Mouse (Mus musculus) frontal cortex, postnatal 10 days (tissue): Measurements from ENCODE around the gene Olfr820.
"Not testable (repeated sequence)": the region's sequence is repeated elsewhere in the genome, so short reads cannot be mapped to it uniquely, and the experiment has no call there.

Source experiments
- DNase-seq, 2 experiments: peaks; one replicate each; pipeline ENCODE4 v3.0.0; 2022; ENCODE audit warnings: low spot score in 2 of 2, mixed read lengths in 1 of 2

The Olfr820 gene

DNA sequence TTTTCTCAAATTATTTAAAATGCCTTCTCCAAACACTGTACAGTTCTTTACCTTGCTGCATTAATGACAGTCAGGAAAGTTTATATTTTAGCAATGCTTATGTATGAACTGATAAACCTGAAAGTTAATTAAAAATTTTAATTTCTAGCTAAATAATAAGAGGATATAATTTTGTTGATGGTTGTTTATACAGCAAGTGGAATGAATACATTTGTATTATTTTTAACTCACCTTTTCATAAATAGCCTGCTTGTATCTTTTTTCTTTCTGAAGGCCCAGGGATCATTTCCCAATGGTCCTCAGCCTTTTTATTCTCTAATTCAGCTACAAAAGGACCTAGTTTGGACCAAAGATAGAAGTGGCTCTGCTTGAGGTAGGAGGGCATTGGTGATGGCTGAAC lies at the start of gene Olfr820:
Gene Olfr820 (plus strand): TSS at position 301 of the 400 bp plus-strand sequence.
- DNase-seq = no peak

DNA sequence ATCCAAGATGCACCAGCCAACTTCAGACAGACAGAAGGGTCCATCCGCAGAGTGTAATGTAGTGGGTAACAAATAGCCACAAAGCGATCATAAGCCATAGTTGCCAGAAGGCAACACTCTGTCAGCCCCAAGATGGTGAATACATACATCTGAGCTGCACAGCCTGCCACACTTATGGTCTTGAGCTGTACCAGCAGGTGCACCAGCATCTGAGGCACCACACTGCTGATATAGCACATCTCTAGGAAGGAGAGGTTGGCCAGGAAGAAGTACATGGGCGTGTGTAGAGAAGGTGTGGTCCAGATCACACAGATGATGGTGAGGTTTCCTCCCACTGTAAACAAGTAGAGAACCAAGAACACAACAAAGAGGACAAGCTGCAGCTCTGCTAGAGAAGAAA lies 46.2 kb upstream of the Olfr820 start:
- DNase-seq = not testable (repeated sequence)

DNA sequence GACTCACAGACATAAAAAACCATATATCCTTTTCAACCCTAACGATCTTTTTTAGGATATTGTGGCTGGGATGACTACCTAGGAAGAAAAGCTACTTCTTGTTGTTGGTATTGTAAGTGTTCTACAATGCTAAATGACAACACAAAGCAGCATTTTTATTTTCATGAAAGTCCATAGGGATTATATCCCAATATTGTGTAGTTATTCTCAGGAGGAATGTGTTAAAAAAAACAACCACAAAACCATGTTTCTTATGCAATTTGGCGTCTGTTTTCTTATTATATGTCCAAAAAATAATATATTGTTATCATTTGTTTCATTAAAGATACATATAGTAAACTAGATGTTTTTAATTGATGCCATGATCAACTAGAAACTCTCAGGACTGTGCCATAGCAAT lies 45.3 kb upstream of the Olfr820 start, which contains the start of gene Olfr819:
Gene Olfr819 (minus strand): TSS at position 101 of the 400 bp plus-strand sequence.
- DNase-seq = not testable (repeated sequence)

DNA sequence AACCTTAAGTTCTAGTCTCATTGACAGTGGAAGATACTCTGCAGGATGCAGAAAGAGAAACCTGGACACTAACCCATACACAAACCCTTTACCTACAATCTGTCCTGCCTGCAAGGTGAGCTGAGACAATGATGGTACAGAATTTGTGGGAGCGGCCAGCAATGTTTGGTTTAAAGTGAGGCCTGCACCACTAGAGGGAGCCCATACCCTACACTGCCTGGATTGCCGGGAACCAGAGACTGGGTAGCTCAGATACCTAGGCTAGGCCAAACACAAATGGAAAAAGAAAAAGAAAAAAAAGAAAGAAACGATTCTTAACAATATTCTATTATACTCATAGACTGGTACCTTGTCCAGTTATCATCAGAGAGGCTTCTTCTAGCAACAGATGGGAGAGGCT lies 39.4 kb upstream of the Olfr820 start:
- not testable (repeated sequence) for DNase-seq

DNA sequence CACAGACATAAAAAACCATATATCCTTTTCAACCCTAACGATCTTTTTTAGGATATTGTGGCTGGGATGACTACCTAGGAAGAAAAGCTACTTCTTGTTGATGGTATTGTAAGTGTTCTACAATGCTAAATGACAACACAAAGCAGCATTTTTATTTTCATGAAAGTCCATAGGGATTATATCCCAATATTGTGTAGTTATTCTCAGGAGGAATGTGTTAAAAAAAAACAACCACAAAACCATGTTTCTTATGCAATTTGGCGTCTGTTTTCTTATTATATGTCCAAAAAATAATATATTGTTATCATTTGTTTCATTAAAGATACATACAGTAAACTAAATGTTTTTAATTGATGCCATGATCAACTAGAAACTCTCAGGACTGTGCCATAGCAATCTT lies 36.4 kb upstream of the Olfr820 start, which contains the start of gene Olfr247:
Gene Olfr247 (minus strand): TSS at position 101 of the 400 bp plus-strand sequence.
- not testable (repeated sequence) for DNase-seq

DNA sequence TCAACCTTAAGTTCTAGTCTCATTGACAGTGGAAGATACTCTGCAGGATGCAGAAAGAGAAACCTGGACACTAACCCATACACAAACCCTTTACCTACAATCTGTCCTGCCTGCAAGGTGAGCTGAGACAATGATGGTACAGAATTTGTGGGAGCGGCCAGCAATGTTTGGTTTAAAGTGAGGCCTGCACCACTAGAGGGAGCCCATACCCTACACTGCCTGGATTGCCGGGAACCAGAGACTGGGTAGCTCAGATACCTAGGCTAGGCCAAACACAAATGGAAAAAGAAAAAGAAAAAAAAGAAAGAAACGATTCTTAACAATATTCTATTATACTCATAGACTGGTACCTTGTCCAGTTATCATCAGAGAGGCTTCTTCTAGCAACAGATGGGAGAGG lies 30.6 kb upstream of the Olfr820 start:
- DNase-seq = not testable (repeated sequence)

DNA sequence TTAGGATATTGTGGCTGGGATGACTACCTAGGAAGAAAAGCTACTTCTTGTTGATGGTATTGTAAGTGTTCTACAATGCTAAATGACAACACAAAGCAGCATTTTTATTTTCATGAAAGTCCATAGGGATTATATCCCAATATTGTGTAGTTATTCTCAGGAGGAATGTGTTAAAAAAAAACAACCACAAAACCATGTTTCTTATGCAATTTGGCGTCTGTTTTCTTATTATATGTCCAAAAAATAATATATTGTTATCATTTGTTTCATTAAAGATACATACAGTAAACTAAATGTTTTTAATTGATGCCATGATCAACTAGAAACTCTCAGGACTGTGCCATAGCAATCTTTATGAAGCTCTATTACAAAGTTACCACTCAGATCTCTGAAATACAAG lies 27.5 kb upstream of the Olfr820 start, which contains the start of gene Gm10310:
Gene Gm10310 (minus strand): TSS at position 101 of the 400 bp plus-strand sequence.
- not testable (repeated sequence) for DNase-seq

DNA sequence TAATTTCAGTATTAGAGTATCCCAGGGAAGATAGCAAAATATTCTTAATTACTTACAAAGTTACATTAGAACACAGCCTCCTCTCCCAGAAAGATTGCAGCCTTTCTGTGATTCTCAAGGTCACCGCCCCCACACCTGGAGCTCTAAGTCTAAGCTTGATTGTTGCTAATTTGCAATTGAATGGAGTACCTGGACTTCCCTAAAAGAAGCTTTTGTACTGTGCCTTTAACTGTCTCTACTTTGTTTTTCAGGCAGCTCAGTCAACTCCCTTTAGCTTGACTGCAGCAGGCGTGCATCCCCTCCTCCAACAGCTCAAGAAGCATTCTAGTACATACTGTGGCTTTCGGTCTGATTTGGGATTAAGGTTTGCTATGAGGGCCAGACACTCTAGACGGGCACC lies 8.3 kb upstream of the Olfr820 start:
- not testable (repeated sequence) for DNase-seq

DNA sequence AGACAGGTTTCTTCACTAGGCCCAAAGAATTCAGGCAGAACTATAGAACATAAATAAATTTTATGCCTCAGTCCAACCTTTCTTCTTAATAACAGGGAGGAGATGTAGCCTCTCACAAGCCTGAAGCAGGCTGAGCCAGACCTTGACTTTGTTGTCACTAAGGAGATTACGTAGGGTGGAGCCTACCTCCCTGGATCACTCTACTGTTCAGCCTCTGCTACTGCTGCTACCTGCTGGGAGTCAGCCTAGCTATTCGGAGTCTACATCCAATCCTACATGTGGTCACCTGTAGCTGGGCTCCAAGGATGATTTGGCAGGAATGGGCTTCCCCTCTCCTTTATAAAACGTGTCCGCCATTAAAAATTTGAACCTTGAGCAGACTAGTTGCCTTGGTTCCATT lies 7.1 kb upstream of the Olfr820 start:
- DNase-seq = not testable (repeated sequence)

DNA sequence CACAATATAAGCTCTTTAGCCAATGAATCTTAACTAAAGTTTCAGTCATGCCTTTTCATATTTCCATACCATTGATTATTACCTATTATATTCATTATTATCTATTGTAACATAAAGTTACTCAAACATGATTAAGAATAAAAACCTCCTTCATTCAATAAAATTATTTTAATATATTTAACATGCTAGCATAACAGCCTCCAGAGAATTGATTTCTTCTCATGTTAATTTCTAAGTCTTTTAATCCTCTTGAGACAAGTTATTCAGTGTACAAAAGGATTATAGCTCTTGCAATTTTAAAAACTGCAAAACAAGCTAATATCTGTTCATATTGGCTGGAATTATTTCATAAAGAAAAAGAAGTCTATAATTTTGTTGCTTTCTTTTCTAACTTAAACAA lies 17.6 kb downstream of the Olfr820 start, which contains the start of gene Olfr821:
Gene Olfr821 (plus strand): TSS at position 301 of the 400 bp plus-strand sequence.
- no peak for DNase-seq

DNA sequence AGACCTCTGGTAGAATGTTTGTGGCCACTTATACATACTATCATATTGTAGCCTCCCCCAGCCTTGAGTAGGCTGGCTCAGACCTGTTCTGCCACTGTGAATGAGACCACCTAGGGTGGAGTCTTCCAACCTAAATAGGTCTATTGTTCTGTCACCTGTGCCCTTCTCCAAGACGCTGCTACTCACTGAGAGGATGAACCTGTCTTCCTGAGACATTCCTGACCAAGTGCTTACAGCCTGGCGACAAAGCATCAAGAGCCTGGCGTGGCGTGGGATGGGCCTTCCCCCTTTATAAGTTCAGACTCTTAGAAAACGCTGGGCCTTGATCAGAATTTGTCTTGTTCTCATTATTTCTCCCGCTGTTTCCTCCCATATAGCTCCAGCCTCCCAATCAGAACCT lies 24.7 kb downstream of the Olfr820 start:
- no peak for DNase-seq
